Mouse (Mus musculus): ENCODE data around the gene Dcpp3.
"Not testable (repeated sequence)": the region's sequence is repeated elsewhere in the genome, so short reads cannot be mapped to it uniquely, and the experiment has no call there.

Gene Dcpp3

DNA sequence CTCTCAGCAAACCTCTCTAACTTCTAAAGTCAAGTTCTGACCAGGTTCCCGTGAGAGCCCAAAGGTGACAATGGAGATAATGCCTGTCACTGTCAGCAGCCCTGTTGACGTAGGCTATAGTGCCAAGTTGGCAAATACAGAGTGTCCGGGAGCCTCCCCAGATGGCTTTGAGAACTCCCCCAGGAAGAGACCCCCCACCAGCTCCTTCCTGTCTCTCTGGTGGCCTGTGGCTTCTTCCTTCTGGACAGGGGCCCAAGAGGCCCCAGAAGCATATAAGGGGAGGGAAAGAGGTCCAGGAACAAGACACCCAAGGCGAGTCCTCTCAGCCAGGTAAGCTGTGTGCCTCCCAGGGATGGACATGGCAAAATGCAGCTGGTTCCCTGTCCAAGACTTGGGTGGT, at the start of gene Dcpp3:
Dcpp3 (plus strand) TSS at position 301 of the 400 bp plus-strand sequence.
- DNase-seq (ENCODE audit: low read depth, low spot score) = not testable (repeated sequence)

DNA sequence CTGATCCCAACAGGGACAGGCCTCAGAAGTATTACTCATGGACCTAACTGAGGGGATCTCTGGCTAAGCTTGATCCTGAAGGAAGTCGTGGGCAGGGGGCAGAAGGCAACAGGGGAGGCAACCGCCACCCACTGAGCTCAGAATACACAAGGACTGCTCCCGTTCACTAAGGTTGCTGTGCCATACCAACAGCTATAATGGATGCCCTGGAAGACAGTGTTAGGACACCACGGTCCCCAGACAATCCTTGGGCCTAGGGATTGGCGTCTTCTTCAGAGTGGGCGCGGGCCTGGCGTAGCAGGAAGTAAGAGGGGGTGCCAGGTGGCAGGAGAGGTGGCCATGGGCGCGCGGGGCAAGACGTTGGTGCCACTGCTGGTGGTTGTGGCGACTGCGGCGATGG, 49.5 kb upstream of the Dcpp3 start, which contains the start of gene Prss21:
Prss21 (plus strand) TSS at position 301 of the 400 bp plus-strand sequence.
- no peak for DNase-seq (ENCODE audit: low read depth, low spot score)

DNA sequence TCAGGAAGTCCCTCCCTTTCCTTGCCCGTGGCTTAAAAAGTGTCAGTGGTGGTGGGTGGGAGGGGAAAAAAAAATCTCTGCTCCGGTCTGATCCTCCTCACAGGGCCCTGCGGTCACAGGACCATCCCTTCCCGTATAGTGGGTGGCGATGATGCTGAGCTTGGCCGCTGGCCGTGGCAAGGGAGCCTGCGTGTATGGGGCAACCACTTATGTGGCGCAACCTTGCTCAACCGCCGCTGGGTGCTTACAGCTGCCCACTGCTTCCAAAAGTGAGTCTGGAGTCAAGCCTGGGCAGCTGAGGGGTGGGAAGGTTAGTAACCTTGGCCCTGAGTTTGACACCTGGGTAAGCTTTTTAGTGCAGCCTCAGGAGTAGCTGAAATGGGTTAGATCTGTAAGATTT, 48.7 kb upstream of the Dcpp3 start:
- DNase-seq (ENCODE audit: low read depth, low spot score) = no peak

DNA sequence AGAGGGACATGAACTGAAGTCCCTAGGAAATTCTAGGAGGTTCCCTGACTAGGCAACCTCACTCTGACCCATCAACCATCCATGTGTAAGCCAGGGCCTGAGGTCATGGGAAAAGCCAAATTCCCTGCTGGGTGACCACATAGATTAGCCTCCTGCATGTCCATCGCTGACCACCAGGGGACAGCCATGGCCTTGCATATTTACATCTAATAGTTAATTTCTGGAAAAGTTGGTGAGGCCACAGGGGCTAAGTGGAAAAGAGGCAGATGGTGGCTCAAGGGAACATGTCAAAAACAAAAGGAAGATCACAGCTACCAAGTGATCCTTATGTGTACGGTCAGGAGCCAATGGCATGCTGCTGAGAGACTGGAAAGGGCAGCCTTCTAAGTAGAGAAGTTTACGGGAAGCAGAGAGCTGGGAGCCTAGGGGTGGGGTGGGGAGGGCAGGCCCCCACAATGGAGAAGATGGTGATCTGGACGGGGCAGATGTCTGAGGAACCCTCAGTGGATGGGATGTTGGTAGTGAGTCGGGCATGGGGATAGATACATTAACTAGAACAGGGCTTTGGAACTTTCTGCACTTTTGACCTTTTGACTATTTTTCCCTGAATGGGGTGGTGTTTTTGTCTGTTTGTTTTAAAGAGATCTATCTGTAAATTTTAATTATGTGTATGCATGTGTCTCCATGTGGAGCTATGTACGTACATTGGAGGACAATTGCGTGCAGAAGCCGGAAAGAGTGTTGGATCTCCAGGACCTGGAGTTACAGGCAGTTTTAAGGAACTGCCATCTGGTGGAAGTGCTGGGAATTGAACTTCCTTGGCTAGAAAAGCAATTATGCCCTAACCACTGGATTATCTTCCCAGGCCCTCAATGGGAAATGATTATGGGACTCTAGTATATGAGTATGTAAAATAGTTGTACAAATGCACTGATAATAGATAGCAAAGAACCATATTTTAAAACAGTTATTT, 43.1 kb upstream of the Dcpp3 start:
- DNase-seq (ENCODE audit: low read depth, low spot score) = peak; percentile 69

DNA sequence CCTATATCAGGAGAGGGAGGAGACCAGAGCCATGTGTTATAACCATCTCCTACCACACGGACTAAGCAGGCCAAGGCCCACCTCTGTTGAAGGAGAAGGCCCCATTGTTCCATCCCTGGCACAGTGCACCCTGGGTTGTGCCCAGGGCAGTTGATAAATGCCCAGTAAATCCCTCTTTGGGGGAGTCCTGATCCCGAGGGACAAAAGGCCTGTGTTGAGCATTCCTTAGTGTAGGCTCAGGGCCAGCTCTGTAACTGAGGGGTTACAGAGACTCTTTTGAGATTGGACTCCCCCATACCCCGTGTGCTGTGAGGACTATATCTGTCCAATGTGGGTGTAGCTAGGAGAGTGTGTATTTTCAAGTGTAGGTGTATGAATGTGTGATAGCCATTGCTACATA, 40.5 kb upstream of the Dcpp3 start:
- DNase-seq (ENCODE audit: low read depth, low spot score) = peak; percentile 80

DNA sequence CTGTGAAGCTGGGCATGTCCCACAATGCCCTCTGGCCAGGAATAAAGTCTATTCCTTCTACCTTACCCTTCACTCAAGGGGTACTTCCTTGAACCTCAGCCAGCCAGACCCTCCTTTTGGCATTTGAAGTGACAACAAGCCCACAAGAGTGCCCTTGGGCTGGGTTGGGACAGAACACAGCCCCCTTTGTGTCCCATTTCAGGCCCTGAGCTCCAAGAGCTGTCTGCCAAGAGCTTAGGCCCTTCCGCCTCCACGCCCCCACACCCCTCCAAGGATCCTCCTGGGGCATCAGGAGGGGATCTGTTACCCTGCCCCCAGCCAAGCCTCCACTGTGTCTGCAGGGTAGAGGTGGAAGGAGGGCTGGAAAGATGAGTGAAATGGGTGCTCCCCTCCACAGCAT, 40.1 kb upstream of the Dcpp3 start:
- DNase-seq (ENCODE audit: low read depth, low spot score) = peak; percentile 37

DNA sequence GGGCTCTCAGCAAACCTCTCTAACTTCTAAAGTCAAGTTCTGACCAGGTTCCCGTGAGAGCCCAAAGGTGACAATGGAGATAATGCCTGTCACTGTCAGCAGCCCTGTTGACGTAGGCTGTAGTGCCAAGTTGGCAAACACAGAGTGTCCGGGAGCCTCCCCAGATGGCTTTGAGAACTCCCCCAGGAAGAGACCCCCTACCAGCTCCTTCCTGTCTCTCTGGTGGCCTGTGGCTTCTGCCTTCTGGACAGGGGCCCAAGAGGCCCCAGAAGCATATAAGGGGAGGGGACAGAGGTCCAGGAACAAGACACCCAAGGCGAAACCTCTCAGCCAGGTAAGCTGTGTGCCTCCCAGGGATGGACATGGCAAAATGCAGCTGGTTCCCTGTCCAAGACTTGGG, 36.7 kb upstream of the Dcpp3 start, which contains the start of the genes Dcpp1 and Dcpp2:
Dcpp1 (plus strand) TSS at position 301 of the 400 bp plus-strand sequence.
Dcpp2 (plus strand) TSS at position 305 of the 400 bp plus-strand sequence.
- not testable (repeated sequence) for DNase-seq (ENCODE audit: low read depth, low spot score)

DNA sequence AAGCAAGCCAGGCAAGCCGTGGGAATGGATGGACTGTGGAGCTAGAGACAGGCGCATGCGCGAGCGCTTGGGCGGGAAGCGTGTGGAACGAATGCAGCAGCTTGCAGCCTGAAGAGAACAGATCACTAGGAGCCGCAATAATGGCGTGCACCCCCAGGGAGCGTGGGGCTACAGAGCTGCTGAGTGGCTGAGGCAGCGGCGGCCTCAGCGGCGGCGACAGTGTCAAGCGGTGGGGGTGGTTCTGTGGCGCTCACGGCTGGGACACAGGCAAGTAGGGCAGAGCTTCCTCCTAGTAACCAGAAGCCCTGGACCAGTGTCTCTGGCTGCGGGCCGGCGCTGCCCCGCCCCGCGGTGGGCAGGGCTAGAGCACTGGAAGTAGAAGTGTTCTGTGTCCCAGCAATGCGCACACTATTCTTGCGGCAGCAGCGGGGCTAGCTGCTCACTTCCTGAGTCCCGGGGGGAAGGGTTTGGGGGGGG, 7.3 kb downstream of the Dcpp3 start:
- peak; percentile 96 for DNase-seq (ENCODE audit: low read depth, low spot score)

DNA sequence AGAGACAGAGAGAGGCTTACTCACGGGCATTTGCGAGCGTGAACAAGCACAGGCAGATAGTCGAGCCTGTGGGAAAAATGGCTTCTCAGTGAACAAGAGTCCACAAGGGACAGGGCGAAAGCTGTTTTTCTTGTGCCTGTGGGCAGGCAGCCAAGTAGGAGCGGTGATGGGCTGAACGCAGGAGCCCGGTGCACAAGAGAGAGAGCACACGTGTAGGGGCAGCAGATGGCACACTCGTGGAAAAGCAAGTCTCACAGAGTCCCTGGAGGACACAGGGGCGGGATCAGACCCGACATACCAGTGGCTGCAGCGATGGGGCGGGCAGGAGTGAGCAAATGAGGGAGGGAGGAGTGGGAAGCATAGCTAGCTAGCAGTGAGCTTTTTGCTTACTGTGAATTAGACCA, 7.8 kb downstream of the Dcpp3 start:
- peak; percentile 91 for DNase-seq (ENCODE audit: low read depth, low spot score)

DNA sequence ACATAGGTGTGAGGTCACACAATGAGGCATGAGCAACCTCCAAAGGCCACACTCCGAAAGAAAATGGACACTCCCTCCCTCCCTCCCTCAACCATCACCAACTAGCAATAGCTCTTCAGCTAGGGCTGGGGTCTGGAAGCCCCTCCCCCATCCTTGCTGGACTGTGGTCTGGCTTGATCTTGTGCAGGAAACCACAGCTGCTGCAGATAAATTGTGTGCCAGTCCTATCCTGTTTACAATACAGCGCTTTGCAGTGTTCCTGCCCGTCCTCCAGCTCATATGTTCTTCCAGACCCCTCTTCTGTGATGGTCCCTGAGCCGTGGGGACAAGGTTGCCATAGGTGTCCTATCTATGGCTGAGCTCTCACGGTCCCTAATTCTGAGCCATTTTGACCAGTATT, 13.9 kb downstream of the Dcpp3 start:
- no peak for DNase-seq (ENCODE audit: low read depth, low spot score)

DNA sequence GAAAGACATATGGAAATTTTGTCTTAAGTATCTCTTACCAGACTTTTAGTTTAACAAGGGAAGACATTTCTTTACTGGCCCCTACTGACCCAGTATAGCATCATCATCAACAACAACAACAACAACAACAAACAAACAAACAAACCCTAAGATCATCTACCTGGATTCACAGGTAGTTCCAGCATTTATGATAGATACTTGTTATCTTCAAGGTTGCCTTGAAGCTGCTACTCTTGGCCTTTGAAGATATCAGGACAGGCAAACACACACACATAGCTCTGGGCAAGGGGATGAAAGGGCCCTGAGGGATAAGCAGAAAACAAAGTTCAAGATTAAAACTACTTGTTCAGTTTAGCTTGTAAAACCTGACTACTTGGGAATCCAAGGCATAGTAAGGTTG, 24.1 kb downstream of the Dcpp3 start, which contains the start of gene Sbp:
Sbp (plus strand) TSS at position 301 of the 400 bp plus-strand sequence.
- DNase-seq (ENCODE audit: low read depth, low spot score) = no peak

DNA sequence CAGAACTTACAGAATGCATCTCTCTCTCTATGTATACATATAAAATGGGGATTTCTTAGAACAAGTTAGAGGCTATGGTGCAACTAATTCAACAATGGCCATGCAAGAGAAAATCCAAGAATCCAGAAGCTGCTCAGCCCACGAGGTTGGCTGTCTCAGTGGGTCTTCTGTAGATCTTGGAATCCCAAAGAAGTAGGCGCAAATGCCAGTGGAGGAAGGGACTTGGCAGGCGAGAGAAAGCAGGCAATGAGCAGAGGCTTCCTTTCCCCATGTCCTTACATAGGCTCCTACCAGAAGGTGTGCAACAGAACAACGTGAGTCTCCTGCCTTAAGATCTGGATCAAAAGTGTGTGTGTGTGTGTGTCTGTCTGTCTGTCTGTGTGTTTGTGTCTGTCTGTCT, 30.2 kb downstream of the Dcpp3 start:
- peak; percentile 73 for DNase-seq (ENCODE audit: low read depth, low spot score)

DNA sequence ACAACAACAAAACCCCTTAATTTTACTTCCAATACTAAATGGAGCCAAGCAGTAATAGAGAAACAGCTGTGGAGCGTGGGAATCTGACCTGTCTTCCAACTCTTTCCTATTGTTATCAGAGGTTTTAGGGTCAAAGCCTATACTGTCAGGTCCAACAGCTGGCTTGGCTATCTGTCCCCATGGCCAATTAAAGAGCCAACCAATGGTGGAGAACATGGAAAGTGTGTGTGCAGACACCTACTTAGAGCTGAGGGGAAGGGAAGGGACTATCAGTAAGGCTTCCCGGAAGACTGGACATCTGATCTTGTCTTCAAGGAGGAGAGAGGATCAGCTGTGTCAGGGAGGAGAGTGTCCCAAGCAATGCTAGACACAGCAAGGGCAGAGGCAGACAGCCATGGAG, 31.8 kb downstream of the Dcpp3 start:
- no peak for DNase-seq (ENCODE audit: low read depth, low spot score)

DNA sequence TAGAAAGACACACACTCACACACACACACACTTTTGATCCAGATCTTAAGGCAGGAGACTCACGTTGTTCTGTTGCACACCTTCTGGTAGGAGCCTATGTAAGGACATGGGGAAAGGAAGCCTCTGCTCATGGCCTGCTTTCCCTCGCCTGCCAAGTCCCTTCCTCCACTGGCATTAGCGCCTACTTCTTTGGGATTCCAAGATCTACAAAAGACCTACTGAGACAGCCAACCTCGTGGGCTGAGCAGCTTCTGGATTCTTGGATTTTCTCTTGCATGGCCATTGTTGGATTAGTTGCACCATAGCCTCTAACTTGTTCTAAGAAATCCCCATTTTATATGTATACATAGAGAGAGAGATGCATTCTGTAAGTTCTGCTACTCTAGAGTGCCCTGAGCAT, 33.6 kb downstream of the Dcpp3 start:
- not testable (repeated sequence) for DNase-seq (ENCODE audit: low read depth, low spot score)

DNA sequence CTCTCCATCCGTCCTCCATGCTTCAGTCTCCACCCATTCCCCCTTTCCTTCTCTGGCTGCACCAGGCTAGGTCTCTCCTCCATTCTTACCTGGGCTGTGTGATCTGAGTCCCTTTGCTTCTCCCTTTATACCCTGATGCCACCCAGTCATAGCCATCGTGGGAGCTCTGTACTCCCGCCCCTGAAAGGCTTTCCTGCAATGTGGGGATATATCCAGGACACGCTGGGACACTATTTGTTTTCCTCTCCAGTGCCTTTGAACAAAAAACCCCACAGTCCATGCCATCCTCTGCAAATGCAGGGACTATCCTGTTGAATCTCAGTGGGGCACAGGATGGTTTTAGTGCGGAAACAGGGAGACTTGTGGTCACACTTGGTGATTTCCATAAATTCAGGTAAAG, 37.9 kb downstream of the Dcpp3 start, which contains the start of gene Sbpl:
Sbpl (minus strand) TSS at position 101 of the 400 bp plus-strand sequence.
- DNase-seq (ENCODE audit: low read depth, low spot score) = no peak

DNA sequence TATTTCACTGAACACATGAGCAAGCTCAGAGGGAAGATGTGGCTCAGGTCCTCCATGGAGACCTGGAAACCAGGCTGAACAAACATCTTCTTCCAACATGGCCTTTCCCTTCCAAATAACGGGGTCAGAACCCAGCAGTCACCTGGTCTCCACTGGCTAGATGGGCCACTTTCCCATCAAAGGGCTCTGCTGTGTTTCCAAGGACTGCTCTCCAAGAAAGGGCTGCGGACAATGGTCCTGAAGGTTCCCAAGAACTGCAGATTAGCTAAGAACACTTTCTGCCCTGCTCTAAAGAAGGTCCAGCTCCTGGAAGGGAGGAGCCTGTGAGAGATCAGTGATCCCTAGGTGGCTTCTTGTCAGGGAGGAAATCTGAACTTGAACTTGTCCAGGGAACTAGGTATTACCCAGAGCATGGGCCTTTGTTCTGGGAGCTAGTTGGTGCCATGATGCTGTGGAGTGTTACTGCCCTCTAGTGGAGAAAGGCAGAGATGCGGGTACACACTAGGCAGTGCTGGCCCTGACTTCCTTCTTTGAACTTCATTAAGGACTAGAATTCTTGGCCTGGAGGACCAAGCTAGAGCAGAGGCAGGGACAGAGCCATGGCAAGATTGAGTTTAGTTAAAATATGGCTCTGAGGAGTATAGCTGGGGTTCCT, 43.0 kb downstream of the Dcpp3 start:
- peak; percentile 87 for DNase-seq (ENCODE audit: low read depth, low spot score)

DNA sequence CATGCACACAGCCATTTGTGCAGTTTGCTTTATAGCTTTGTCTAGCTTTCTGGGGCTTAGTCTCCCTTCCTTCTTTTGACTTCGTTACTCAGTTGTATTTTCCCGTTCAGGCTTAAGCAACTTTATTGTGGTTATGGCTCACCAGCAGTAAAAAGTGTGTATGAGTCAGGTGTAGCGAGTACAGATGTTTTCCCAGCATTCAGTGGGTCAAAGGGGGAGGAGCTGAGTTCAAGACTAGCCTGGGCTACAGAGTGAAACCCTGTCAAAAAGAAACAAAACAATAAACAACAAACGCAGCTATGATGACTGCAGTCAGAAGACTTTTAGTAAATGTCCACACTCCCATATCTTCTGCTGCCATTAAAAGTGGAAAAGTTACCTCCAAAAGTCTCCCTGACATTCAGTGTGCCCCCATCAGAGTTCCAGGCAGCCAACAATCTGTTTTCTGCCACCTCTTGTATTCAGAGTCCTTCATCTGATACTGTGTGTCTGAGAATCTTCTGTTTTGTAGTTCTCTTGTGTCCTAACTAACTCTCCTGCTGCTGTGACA, 44.4 kb downstream of the Dcpp3 start:
- no peak for DNase-seq (ENCODE audit: low read depth, low spot score)

DNA sequence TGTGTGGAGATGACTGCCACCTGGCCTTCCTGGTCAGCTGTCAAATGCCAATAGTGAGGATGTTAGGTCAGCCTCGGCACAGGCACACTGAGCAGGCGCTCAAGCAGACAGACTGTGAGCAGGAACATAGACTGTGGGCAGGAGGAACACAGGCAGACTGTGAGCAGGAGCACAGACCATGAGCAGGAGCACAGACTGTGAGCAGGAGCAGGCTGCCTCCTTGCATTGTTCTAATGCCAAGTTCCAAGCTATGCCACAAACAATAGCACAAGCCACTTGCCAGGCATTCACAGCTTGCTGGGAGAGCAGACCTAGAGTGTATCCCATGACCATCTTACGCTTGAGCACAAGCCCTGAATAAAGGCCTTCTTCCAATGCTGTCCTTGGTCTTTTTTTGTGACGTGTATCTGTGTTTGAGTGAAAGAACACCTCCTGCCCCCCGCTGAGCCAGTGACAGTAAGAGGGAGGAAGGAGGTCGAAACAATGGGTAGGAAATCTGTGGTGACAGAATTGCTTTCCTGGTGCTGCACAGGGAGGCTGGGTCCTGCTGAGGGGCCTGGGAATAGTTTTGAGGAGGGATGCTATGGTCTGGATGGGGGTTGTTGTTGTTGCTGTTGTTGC, 48.7 kb downstream of the Dcpp3 start:
- peak; percentile 58 for DNase-seq (ENCODE audit: low read depth, low spot score)

DNA sequence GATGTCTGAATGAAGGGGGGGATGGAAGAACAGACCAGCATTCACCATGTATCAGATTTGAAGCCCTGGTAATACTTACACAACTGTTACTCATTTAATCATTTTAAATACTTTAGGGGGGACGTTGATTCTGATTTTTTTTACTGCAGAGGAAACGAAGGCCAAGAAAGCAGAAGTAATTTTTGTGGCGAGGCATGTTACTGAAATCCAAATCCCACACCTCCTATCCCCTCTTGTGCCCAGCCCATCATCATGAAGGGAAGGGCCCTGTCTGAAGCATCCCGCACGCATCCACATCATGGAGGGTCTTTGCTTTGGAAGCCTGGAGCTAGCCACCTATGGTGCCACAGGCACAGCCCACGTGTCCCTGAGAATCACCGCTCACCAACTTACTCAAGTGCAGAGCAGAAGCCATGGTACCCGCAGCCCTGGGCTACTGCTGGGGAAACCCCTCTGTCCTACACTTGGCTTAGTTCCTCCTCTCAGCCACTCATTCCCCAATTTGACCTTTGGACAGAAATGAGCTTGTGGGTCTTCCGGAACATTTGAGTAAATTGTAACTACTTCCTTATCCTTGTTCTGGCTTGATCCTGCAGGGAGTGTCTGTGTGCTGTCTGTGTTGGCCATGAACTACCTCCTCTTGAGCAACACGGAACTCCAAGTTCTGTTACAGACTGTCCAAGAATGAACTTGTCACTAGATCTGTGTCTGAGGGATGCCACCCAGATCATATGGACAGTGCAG, 49.6 kb downstream of the Dcpp3 start:
- DNase-seq (ENCODE audit: low read depth, low spot score) = no peak

DNA sequence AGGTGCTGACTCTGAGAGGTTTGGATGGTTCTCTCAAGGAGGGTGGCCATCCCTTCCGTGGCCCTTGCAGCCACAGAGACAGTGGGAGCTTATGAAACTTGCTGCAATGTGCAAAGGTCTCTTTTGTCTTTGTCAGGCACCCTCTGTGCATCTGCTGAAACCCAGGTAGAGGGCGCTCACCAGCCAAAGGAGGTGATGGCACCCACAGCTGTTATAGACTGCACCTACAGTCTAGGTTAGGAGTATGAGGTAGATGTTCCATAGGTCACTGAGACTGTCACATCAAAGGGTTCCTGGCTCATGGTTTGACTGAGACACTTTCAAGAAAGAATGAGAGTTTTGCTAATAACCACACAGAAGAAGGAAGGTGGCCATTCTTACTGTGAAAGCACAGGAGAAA, 51.5 kb downstream of the Dcpp3 start:
- DNase-seq (ENCODE audit: low read depth, low spot score) = no peak

Data from brain, adult 2 months (tissue).